ENCODE assay signal across 25 mouse cellular contexts in genomic region chr12:118119668-118120067, GRCm38 (mm10).
"Had no signal": no experiment of that assay in that cellular context is flagged by ENCODE, and none has a peak within 500 bp of the region (broad histone marks: within the 10 kb centered on the region; RNA-seq: fewer than 3 reads in every experiment).

No protein-coding gene starts in this region.

- H3K27ac ChIP-seq: heart, adult 2 months; heart, embryonic 13.5 days; heart, embryonic 15.5 days; hindbrain, embryonic 14.5 days; intestine, embryonic 15.5 days; layer of hippocampus, adult 2 months; left cerebral cortex, adult 2 months; limb, embryonic 13.5 days; limb, embryonic 15.5 days; liver, embryonic 12.5 days had no signal

- ATAC-seq: hindbrain, embryonic 16.5 days; inflammation-experienced regulatory T-cells, adult 6 months; intestine, embryonic 15.5 days; intestine, postnatal 0 days; liver, embryonic 12.5 days had no signal

- H3K4me2 ChIP-seq: heart, embryonic 11.5 days; heart, embryonic 13.5 days; heart, embryonic 15.5 days; hindbrain, embryonic 14.5 days; intestine, embryonic 15.5 days; limb, embryonic 13.5 days; limb, embryonic 15.5 days; liver, embryonic 12.5 days had no signal

- H3K27me3 ChIP-seq: heart, embryonic 13.5 days; heart, embryonic 15.5 days; intestine, embryonic 15.5 days; limb, embryonic 13.5 days; limb, embryonic 15.5 days; liver, embryonic 12.5 days had no signal

- H3K4me1 ChIP-seq: heart, embryonic 13.5 days; heart, embryonic 15.5 days; intestine, embryonic 15.5 days; limb, embryonic 13.5 days; limb, embryonic 15.5 days; liver, embryonic 12.5 days had no signal

- H3K4me3 ChIP-seq: heart, adult 2 months; heart, embryonic 13.5 days; heart, embryonic 15.5 days; intestine, embryonic 15.5 days; layer of hippocampus, adult 2 months; left cerebral cortex, adult 2 months; limb, embryonic 13.5 days; limb, embryonic 15.5 days; liver, embryonic 12.5 days had no signal

- H3K9ac ChIP-seq: heart, embryonic 13.5 days; heart, embryonic 15.5 days; hindbrain, embryonic 14.5 days; intestine, embryonic 15.5 days; limb, embryonic 13.5 days; limb, embryonic 15.5 days; liver, embryonic 12.5 days had no signal

- H3K36me3 ChIP-seq: heart, embryonic 13.5 days; heart, embryonic 15.5 days; intestine, embryonic 15.5 days; limb, embryonic 13.5 days; limb, embryonic 15.5 days; liver, embryonic 12.5 days had no signal

- DNase-seq: gastrocnemius, postnatal 14 days; gastrocnemius, postnatal 36 days; heart, adult 11 months; heart, adult 2 months; heart, postnatal 14 days; heart, postnatal 36 days; kidney, adult 18-20 months; kidney, adult 8-10 months; kidney, postnatal 10 days; kidney, postnatal 25 days; kidney, postnatal 4 days; left cerebral cortex, postnatal 4 days had no signal

- H3K9me3 ChIP-seq: heart, embryonic 13.5 days; heart, embryonic 15.5 days; intestine, embryonic 15.5 days; limb, embryonic 13.5 days; limb, embryonic 15.5 days had no signal
